Mouse (Mus musculus): ENCODE results near the gene Ssbp3. TPM values are rescaled to one million over a fixed set of nuclear protein-coding genes. Genes with fewer than 3 reads are reported as not detected.

The Ssbp3 gene
- total RNA-seq, 2 experiments from 2014 or later: 89.5 to 106 TPM

DNA sequence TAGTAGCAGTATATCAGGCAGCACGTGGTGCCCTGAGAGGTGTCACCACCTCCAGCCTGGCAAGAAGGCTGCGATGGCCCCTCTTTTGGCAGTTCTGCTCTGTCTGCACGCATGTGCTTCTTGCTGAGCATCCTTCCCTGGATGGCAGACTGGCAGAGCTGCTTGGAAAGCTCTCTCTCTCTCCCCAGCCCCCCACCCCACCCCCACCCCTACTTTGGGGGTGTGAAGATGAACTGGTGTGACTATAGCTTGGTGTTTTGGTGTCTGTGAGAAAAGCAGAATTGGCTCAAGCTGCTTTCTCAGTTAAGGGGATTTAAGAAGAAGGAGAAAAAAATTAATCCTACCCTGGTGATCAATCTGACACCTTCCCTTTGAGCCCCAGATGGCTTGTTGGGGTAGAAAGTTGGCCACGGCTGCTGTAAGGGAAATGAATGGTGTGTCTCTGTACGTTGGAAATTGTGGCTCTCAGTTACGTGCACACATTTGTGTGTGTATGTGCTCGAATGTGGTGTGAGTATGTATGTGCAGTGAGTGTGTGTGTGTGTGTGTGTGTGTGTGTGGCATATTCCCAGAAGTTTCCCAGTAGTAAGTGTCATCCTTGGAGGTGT lies 73.5 kb downstream of the Ssbp3 start:
- DNase-seq (ENCODE audit: low spot score in 2 of 2): no peak

DNA sequence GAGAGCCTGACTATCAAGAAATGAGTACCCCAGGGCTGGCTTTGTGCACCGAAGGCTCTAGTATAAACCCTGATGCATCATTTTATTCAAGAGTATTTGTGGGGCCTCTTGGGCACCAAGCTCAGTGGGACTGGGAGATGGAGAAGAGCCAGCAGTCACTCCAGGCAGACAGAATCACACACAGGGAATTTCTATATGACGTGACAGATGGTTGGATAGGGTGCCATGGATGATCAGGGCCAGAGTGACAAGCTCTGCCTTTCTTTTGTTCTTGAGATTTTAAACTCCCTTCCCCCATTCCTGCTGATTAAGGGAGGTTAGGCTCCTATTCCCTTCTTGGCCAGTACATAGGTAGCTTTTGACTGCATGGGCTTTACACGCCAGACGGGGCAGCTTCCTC lies 74.8 kb downstream of the Ssbp3 start:
- DNase-seq (ENCODE audit: low spot score in 2 of 2): no peak

DNA sequence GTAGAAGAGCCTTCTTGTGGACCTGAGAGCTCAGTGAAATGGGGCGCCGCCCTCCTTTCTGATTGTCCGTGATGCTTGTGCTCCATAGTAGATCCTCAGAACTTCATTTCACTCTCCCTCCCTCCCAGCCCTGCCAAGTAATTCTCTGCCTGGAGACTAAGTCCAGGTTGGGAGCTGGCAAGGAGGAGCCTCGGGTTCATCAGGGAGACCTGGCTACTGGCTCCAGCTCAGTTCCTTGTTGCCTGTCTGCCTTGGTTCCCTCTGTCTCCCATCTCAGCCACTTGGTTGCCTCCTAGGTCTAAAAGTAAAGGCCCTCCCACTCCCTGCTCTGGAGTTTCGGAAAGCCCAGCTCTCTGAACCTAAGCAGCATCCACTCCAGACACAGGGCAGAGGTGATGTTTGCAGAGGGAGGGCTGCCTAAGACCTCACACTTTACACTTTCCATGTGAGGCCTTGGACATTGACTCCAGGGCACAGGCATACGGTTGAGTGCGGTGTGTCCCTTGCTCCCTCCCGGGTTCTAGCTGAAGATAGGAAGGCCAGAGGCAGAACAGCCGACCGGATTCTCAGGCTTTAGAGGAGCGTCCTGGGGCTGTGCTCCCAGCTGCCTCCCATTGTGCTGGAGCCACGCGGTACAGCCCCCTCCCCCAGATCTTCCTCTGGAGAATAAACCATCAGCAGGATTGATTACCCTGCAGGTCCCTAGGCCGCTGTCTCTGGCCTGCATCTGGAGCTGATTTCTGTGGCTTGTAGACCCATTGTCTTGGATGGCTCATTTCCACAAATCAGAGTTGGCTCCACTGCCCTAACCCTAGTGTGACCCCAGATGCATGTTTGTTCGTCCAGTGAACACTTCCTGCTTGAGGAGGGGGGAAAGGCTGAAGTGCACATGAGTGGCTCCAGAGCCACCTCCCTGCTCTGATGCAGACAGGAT lies 75.7 kb downstream of the Ssbp3 start:
- DNase-seq (ENCODE audit: low spot score in 2 of 2): no peak

DNA sequence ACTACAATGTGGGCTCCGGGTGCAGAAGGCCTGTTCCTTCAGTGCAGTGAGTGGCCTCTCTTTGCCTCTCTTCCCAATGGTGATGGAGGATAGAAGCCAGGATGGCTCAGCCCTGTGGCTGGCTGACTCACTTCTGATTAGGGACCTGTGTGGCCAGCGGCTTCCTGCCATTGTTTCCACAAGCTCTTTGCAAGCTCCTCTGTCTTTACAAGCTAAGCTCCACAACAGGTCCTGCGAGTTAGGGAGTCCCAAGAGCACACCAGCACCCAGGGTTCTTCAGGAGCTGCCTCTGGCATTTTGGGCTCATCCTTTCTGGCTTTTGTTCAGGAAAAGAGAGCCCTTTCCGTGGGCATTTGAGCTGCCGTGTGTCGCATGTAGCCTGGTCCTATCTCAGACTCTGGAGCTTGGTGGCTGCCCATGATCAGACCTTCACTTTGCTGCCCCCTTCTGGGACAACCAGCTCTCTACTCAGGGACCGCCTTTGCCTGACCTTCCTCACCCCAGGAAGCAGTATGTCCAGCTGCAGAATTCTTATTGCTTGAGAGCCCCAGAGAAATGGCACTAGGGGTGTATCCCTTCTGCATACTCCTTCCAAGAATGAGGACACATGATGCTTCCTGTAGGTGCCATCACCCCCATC lies 77.3 kb downstream of the Ssbp3 start:
- DNase-seq (ENCODE audit: low spot score in 2 of 2): peak; percentile 65 to 72

DNA sequence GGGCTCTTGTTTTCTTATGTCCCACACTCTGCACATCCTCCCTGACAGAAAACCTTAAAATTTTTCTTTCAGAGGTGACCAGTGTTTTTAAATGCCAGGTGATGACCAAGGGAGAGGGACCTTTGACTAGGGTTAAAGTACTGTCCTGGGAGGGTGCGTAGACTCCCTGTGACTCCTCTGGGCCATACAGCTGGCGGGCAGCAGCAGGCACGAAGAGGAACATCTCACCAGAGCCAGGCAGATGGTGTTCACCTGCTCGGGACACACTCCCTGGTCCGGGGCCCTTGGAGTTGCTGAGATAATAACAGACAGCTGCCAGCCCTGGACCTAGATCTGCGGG lies 78.4 kb downstream of the Ssbp3 start:
- no peak for DNase-seq (ENCODE audit: low spot score in 2 of 2)

DNA sequence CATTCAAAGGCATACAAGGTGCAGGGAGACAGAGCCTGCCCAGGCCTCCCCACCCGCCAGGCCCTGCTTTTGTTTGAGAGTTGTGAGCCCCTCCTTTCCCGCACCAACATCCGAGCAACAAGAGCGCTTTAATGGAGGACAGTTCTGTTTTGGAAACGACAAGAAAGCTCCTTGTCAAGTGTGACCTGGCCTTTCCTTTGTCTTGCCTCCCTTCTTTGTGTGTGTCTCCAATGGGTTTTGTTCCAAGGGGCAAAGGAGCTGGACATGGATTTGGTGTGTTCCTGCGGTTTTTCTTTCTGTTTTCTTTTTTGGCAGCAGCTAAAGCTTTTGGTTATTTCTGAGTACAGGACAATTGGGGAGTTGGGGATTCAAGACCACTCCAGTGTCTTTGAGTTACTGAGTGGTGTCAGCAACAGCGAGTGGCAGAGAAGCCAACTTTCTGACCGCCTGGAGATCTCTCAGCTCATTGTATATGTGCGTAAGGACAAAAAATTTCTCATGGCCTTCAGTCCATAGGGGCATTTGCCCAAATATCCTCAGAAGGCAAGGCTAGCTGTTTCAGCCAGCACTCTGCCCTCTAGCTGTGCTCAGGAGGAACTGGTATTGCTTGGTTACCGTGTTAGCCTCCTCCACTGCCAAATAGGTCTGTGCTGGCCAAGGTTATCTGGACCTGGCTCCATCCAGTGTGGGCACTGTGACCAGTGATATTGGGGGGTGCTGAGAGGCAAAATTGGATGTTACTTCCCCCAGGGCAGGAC lies 78.9 kb downstream of the Ssbp3 start:
- DNase-seq (ENCODE audit: low spot score in 2 of 2): peak in 1 of 2 experiments; percentile 47

DNA sequence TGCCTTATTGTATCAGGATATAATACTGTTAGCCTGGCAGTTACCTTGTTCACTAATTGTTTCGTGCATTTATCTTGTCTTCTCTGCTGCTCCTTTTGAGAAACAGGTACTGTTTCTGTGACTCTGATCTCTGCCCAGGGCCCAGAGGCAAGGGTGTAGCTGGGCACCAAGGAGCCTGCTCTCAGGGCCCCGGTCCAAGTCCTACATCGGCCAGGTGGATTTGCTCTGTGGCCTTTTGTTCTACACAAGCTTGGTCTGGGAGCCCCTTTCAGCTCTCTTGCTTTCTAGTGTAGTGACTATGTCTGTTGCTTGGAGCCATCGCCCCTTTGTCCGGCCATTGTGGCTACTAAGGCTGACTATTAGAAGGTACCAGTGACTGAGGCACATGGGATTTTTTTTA lies 82.6 kb downstream of the Ssbp3 start:
- no peak for DNase-seq (ENCODE audit: low spot score in 2 of 2)

DNA sequence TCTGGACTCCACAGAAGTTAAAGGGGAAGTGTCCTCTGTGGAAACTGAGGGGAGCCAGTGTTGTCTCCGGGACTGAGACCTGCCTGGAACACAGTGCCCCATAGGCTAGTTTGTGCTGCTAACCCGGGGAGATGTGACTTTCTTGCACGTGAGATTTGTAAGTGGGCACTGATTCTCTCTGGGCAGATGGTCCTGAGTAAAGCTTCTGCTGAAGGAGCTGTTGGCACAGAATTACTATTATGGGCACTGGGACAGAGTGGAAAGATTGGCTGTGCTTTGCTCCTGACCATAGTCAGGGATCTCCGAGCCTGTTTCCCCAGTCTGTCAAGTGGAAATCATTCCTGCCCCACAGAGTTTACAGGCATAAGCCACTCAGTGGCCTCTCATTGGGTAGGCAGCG lies 83.8 kb downstream of the Ssbp3 start:
- DNase-seq (ENCODE audit: low spot score in 2 of 2): no peak

DNA sequence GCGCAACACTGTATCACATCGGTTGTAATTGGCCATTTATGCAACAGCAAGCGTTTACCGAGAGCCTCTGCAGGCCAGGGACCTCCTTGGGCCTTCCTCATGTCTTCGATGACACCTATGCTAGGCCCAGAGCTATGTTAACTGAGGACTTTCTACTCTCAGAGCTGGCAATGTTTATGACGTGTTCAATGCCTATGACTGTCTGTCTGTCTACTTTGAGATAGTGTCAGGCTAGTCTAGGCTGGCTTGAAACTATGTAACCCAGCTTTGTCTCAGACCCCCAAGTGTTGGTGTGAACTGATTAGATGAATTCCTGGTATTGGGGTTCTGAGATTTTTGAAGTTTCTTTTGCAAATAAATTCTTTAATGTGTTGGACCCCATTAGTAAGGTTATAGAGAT lies 84.6 kb downstream of the Ssbp3 start:
- DNase-seq (ENCODE audit: low spot score in 2 of 2): no peak

DNA sequence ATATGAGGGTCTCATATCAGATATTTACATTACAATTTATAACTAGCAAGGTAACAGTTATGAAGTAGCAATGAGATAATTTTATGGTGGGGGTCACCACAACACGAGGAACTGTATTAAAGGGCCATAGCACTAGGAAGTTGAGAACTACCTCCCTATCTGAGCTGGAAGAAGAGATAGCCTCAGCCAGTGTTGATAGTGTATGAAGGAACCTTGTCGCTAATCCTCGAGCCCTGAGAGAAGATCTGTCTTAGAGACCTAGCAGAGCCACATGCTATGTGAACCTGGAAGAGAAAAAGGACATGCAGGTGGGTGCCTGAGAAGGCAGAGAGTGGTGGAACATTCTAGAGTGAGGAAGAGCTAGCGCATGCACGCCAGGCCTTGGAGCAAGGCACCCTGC lies 85.0 kb downstream of the Ssbp3 start:
- no peak for DNase-seq (ENCODE audit: low spot score in 2 of 2)

DNA sequence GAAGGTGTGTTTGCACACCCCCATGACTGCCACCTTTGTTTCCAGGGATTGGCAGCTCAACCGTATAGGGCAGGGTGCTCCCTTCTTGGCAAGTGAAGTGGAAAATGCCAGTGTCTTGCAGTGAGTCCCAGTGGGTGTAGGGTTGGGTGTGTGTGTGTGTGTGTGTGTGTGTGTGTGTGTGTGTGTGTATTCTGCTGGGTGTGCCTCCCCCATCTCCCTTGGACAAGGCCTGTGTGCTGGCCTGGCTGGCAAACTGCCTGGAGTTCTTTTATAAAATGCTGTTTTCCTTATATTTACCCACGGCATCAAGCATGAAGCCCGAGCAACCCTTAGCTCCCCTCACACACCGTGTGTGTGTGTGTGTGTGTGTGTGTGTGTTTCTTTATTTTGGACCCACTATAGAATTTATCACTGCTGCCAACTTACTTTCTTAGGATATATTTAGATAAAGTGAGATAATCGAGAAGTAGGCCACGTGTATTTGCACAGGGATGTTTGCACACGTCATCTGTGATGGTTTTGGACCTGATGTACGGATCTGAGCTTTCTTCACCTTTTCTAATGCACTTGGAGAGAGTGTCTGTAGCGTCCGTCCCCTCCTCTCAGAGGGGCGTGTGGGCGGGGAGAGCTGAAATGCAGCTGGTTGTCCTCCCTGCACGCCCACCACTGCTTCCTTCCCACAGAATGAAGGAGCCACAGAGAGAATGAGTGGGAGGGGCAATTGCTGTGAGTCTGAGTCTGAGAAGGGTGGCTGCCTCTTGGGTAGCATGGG lies 86.0 kb downstream of the Ssbp3 start:
- no peak for DNase-seq (ENCODE audit: low spot score in 2 of 2)

DNA sequence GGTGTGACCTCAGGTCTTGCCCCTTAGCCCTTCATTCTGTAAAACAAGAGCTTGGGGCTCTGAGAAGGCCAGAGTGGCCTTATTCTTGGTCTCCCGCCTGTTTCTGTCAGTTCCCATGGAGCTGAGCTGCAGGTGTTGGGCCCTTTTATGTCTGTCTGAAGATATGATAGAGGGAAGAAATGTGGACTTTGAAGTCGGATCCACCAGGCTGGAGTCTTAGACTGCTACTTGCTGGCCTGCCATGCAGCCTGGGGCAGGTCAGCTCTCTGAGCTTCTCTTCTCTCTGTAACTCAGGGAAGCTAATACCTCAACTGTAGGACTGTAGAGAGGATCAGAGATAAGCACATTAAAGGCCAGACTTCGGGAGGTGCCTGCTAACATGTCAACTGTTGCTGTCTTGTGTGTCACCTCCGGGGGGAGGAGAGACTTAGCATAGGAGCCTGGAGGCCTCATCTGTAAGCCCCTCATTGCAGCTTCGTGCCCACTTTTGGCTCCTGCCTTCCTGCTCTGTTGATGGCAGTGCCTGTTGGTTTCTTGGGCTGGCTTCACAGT lies 90.8 kb downstream of the Ssbp3 start:
- DNase-seq (ENCODE audit: low spot score in 2 of 2): no peak

DNA sequence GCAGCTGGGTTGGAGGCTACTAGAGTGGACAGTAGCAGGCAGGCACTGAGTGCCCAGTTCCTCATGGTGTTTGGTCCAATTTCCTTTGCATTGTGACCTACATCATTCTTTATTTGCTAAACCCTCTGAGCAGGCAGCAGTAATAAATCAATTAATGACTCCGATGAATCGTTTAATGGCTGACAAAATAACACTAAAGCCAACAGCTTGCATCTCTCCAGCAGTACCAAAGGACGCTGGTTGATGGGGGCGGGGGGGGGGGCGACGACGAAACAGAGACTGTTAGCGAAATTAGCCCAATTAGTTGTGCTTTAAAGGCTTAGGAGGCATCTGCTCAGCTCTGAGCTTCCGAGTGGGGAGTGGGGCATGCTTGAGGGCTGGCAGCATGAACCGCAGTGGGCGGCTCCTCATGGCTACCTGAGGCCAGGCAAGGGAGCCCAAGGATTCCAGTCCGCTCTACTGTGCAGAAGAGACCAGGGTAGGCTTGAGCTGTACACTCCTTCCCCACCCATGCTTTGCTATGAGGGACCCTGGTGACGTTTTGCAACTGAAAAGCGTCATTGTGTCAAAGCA lies 91.5 kb downstream of the Ssbp3 start:
- DNase-seq (ENCODE audit: low spot score in 2 of 2): peak in 1 of 2 experiments; percentile 51

DNA sequence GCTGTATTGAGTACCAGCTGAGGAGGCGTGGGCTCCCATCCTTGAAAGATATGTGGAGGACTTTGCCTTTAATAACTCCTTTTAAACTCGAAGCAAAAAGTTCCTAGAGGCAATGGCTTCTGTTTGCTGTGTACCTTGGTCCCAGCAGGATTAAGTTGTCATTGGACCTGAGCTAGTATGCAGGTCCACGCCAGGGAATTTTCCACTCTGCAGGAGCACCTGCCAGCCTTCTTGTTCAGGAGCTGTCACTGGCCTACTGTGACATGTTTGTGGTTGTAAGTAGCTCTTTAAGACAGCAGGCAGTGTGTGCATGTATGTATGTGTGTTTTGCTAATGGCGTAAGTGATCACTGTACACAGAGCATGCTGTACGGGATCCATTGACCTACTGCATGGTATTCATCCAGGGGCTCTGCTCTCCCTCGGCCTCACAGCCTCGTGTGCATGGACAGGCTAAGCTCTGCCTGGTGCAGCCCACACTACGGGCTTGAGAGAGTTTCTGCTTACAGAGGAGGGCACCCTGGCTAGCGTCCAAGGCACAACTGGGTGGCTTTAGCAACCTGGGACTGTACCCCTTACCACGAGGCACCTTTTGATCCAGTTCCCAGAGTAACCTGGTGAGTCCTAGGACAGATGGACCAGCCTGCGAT lies 92.1 kb downstream of the Ssbp3 start:
- no peak for DNase-seq (ENCODE audit: low spot score in 2 of 2)

DNA sequence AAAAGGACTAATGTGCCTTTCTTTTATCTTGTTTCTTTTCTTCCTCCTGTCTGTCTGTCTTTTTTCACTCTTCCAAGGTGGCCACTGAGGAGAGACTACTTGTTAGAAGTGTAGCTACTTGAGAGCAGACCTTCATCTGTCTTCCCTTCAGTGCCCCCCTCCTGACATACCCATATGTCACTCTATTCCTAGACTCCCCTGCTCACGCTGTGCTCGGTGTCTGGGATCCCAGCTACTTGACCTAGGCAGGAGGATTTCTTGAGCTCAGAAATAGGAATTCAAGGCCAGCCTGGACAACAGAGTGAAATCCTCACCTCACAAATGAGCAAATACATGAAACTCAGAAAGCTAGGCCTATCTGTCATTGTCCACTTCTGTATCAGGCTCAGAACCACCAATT lies 92.7 kb downstream of the Ssbp3 start:
- DNase-seq (ENCODE audit: low spot score in 2 of 2): no peak

DNA sequence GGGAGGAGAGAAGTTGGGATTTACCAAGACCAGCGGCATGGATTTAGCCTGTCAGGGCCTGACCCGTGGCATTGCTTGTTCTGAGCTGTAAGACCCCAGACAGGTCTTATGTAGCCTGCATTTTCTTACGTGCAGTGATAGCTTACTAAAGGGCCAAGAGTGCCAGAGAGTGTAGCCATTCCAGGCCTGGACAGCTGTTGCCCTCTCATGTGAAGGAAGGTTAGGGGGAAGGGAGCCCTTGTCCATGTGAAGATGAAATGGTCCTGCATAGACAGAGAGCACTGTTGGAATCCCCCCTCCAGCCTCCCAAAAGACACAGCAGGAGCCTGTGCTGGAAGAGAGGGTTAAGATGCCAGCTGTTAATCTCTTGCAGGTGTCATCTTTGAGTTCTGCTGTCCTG lies 93.3 kb downstream of the Ssbp3 start:
- no peak for DNase-seq (ENCODE audit: low spot score in 2 of 2)

DNA sequence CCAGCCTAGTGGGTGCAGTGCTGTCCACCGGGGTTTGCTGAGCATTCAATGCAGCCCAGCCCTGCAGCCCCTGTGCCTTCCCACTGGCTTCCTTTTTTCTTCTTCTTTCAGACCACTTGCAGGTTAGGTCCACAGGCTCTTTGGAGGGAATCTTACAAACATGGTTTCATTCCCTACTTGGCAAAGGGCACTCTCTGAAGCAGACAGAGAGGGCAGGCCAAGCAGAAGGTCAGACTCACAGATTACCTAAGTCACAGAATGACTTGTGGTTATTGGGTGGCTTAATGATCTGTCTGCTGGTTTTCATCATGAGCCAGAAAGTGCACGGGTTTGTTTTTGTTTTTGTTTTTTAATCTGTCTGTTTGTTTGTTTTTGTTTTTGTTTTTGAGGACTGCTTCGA lies 93.8 kb downstream of the Ssbp3 start:
- DNase-seq (ENCODE audit: low spot score in 2 of 2): no peak

DNA sequence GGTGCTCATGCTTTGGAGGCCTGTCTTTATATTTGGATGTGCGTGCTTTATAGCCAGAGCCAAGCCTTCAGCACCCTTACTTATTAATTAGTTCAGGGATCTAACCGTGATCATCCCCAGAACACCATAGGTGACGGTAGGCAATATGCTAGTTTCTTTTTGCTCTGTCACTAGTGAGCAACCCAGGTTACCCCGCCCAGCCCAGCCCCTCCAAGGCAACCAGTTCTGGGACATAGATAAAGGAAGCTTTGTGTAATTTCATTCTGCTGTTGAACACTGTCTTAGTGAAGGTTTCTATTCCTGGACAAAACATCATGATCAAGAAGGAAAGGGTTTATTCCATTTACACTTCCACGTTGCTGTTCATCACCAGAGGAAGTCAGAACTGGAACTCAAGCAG lies 94.7 kb downstream of the Ssbp3 start:
- no peak for DNase-seq (ENCODE audit: low spot score in 2 of 2)

DNA sequence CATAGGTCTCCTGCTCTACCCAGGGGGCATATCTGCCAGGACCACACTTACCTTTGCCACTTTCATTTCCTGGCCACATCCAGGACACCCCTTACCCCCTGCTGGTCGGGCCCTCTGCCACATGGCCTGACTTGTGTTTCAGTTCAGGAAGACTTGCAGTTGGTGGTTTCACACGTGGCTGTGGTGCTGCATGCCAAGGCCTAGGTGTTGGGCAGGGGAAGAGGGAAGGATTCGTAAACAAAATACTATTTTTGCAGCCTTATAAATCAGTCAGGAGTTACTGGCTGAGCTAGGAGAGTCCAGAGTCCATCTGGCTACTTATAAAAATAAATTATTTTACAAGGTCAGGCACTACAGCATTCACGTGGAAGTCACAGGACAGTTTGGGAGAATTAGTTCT lies 95.7 kb downstream of the Ssbp3 start:
- no peak for DNase-seq (ENCODE audit: low spot score in 2 of 2)

DNA sequence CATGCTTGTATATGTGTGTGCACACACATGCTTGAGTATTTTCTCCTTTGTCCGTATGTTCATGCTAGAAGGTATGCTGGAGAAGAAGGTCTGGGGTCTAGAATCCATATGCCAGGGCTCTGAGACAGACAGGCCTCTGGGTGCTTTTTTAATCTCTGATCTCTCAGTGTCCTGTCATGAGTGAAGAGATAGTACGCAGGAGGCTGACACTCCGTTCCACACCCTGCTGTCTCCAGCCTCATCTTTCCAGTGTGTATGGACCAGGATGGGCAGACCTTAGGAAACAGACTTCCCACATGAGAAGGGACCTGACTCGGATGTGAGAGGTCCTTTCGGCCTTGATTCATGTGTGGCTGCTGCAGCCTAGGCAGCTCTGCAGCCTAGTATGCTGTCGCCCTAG lies 96.3 kb downstream of the Ssbp3 start:
- no peak for DNase-seq (ENCODE audit: low spot score in 2 of 2)

Measured in layer of hippocampus, postnatal 10 days (tissue).